Comparison of ENCODE assay signal across 11 mouse cellular contexts in the genomic region with DNA sequence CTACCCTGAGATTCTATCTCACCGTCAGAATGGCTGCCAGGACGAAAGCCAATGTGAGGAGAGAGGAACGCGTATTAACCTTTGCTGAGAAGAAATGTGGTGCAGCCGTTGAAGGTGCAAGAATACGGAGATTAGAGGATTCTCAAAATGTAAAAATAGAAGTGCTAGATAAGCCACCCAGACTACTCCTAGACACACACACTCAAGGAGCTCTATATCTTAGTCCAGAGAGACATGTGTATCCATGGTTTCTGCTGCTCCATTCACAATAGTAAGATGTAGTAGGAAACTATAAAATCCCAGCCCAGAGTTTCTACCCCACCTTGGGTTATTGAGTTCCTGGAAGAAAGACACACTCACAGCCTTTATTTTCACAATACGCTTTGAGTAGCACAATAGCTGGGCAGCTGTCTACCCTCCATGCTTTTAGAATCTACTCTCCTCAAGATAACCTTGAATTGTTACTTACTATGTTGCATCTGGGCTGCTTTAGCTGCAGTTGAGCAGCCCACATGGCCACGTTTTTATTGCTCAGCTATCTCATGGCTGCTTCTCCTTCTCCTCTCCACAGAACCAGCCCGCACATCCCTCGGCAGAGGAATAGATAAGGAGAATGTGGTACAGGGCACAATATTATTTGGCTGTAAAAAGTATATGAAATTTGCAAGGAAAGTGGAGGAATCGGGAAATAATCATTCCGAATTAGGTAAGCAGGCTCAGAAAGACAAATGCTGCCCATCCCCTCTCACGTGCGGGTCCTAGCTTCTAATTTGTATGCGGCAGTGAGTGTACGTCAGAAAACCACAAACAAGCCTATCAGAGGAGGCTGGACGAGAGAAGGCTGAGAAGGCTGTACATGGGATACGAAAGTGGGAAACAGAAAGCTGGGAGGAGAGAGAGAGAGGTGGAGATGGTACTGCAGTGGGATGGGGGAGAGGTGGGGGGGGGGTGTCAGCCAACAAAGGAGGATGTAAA.
DNase-seq lines count a peak whose midpoint lies in the region; ATAC-seq lines count a peak whose summit lies in the region.
"Had no signal": no experiment of that assay in that cellular context is flagged by ENCODE, and none has a peak within 500 bp of the region (broad histone marks: within the 10 kb centered on the region; RNA-seq: fewer than 3 reads in every experiment).

No protein-coding gene starts in this region.

- no peaks in the 10 kb centered on the region for H3K27me3 ChIP-seq in megakaryocyte, embryonic 14.5 days (replicated peaks)
- H3K27me3 ChIP-seq: embryonic facial prominence, embryonic 12.5 days; intestine, embryonic 15.5 days had no signal

- H3K4me3 ChIP-seq in megakaryocyte, embryonic 14.5 days (replicated peaks) = peak overlapping the region; percentile 33
- H3K4me3 ChIP-seq: embryonic facial prominence, embryonic 12.5 days; intestine, embryonic 15.5 days had no signal

- H3K9me3 ChIP-seq in megakaryocyte, embryonic 14.5 days = no peaks in the 10 kb centered on the region
- H3K9me3 ChIP-seq: embryonic facial prominence, embryonic 12.5 days; intestine, embryonic 15.5 days had no signal

- intact Hi-C loops in heart, postnatal 36 days (cut with DNase I) = no loop called here
- intact Hi-C loops in left cerebral cortex, postnatal 14 days (cut with DNase I) = loop anchor here (5.0 to 10.0 kb wide), 2 partner anchors 143 to 180 kb away; no protein-coding TSS in a partner anchor

- peaks cover 26% of the 10 kb centered on the region for H3K4me1 ChIP-seq in megakaryocyte, embryonic 14.5 days
- H3K4me1 ChIP-seq: intestine, embryonic 15.5 days had no signal

- no peak for ATAC-seq in megakaryocyte, adult 5-6 weeks (ENCODE audit: poor library complexity, severe bottlenecking)

- peak; percentile 5 for DNase-seq in heart, adult 11 months
- DNase-seq in heart, postnatal 36 days = no peak
- DNase-seq in left cerebral cortex, postnatal 14 days (ENCODE audit: low spot score in 2 of 2) = peak; percentile 25 to 64
- DNase-seq in right cerebral cortex, postnatal 25 days = peak; percentile 22
- no peak for DNase-seq in spleen, adult 18-20 months
- DNase-seq in cerebellum, adult 8-10 months = no peak
- DNase-seq: adrenal gland, postnatal 14 days had no signal

- H3K36me3 ChIP-seq in megakaryocyte, embryonic 14.5 days (replicated peaks; ENCODE audit: low read length) = no peaks in the 10 kb centered on the region
- H3K36me3 ChIP-seq: embryonic facial prominence, embryonic 12.5 days; intestine, embryonic 15.5 days had no signal

Comparison
In these comparisons a context has a peak if more than half of its experiments do, and no peak if none do; other contexts are left out.
1. DNase-seq: peak in heart, adult 11 months (single experiment), left cerebral cortex, postnatal 14 days (2 of 2) and right cerebral cortex, postnatal 25 days (single experiment); none in heart, postnatal 36 days (0 of 2), spleen, adult 18-20 months (0 of 2) and cerebellum, adult 8-10 months (single experiment).